Mouse (Mus musculus) liver, postnatal 0 days (tissue): ENCODE measurements at regions not wholly inside any gene's neighbourhood (a gene's known extent, or its start where the extent isn't known, plus 50 kb on each side); places are given as distances from the start of the nearest gene placed in this dataset.

ENCODE experiments used
- CTCF ChIP-seq: sonication (generic); IDR thresholded peaks from 2 replicates; pipeline ENCODE4 v1.5.1; 2016; ENCODE audit warnings: antibody characterized with exemption, low read depth
- EP300 ChIP-seq: IDR thresholded peaks from 2 replicates; pipeline ENCODE4 v1.6.1; 2016; ENCODE audit warnings: antibody characterized with exemption, low read depth, mild to moderate bottlenecking

DNA sequence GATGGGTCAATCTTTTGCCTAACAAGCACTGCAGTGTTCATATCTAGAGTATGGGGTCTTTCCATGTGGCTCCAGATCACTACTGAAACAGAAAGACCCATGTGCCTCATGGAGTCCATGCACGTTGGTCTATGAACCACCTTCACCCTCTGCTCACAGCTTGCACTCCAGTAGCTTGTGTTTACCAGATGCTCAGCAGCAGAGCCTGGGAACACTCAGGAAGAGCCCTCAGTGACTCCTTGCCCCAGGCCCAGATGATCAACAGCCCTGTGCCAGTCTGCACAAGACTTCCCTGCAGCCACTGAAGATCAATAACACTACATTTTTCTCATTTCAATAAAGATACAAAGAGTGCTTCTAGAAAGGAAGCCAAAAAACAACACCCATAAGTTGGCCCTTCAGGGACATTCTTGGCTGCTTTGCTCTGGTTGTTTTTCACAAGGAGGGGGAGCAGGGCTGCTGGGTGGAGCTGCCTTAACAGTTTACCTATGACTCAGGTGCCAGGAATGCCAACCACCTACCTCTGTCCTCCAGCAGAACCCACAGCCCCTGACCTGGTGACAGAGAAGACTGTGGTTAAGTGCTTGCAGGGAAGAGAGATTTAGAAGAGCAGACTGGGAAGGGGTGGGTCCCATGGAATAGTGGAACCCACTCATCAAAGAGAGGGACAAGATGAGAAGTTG is 74.7 kb upstream of the Tmprss2 start:
- TF ChIP-seq EP300 (no peak), CTCF (no peak)
